Mouse (Mus musculus) layer of hippocampus, adult 2 months (tissue): ENCODE data around the gene Otop1. TPM values are rescaled to one million over a fixed set of nuclear protein-coding genes. Genes with fewer than 3 reads are reported as not detected.

ENCODE experiments used
- DNase-seq, 2 experiments: peaks; one replicate each; pipeline ENCODE4 v3.0.0; 2022; ENCODE audit warnings: low spot score in 2 of 2
- H3K27ac ChIP-seq: fragments of 200-600 bp; 2 replicates; pipeline ENCODE4 v1.8.1; 2022
- H3K4me3 ChIP-seq: fragments of 200-600 bp; 2 replicates; pipeline ENCODE4 v1.8.1; 2022; ENCODE audit warnings: mild to moderate bottlenecking
- CTCF ChIP-seq: fragments of 200-600 bp; conservative IDR thresholded peaks from 2 replicates; pipeline ENCODE4 v1.8.1; 2022; ENCODE audit warnings: antibody characterized with exemption, mild to moderate bottlenecking, moderate library complexity
- long read RNA-seq, 2 experiments: library from polyadenylated mRNA; stranded (forward); transcript quantifications; one replicate each; pipeline ENCODE4 v2.0.0; 2021; ENCODE audit warnings: borderline mapping rate in 2 of 2
- total RNA-seq, 2 experiments: library from RNA; stranded (reverse); gene quantifications; 2 replicates each; pipeline ENCODE4 v1.2.3; 2021

Otop1 gene
- under 1 TPM in 1 of 2 experiments, not detected in 1; 0.15 TPM for total RNA-seq
- long read RNA-seq, experiment 1, result 0 reads
- long read RNA-seq, experiment 2, result 0 reads

- DNase-seq, result no peak
- Histone ChIP-seq H3K4me3 (no peak within 1 kb of the TSS), H3K27ac (no peak within 1 kb of the TSS)
- TF ChIP-seq CTCF, result no peak
These were observed at the start of gene Otop1 for GRCm38 (mm10) chr5:38275771-38276170. Gene Otop1, plus strand, starts transcription at chr5:38275972.

DNA sequence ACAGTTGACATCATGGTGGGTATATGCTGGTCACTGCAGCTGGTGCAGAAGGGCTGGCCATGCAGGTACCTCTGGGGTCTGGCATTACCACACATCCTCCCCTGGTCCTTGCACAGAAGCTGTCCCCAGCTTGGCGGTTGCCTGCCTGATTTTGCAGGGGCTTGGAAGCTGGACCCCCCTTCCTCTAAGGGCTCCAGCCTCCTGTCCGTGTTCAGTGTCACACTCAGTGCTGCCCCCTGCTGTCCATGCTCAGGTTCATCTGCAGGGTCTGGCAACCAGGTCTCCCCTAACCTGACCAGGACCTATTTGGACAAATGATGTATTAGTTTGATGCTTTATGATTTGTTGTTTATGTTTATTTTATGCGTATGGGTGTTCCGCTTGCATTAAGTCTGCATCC, 40.4 kb upstream of the Otop1 start:
- DNase-seq, result peak in 1 of 2 experiments; percentile 66
- TF ChIP-seq CTCF, result peak; percentile 87

DNA sequence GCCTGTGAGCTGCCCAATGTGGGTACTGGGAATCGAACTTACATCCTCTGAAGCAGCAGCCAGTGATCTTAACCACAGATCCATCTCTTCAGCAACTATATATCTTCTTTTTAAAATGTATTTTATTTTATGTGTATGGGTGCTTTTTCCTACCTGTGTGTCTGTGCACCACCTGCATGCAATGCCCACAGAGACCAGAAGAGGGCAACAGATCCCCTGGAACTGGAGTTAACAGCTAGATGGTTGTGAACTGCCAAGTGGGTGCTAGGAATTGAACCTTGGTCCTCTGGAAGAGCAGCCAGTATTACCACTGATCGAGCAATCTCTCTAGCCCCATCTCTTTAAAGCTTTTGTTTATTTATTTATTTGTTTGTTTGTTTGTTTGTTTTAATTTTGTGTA, 39.1 kb upstream of the Otop1 start:
- TF ChIP-seq CTCF, result peak; percentile 53
- no peak for DNase-seq
- no peak overlapping the region for H3K27ac ChIP-seq

More for the DNA sequence above, 40.4 kb upstream of the Otop1 start:
- Histone ChIP-seq H3K27ac (no peak overlapping the region), H3K4me3 (no peak overlapping the region)

GRCm38 (mm10) chr5:38240727-38241472, 34.9 kb upstream of the Otop1 start:
- TF ChIP-seq CTCF, result no peak
- Histone ChIP-seq H3K4me3 (no peak overlapping the region), H3K27ac (no peak overlapping the region)
- DNase-seq, result no peak

More for the DNA sequence above, 39.1 kb upstream of the Otop1 start:
- H3K4me3 ChIP-seq, result no peak overlapping the region

DNA sequence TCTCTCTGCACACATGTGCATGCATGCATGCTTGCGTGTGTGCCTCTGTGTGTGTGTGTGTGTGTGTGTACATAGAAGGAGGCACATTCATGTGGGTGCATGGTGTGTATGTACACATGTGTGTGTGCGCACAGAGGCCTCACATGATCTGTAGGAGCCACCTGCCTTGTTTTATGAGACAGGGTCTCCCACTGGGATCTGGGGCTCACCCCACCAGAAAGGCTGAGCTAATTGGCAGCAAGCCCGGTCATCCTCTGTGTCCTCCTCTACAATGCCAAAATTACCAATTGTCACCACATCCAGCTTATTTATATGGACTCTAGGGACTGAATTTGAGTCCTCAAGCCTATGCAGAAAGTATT, 34.3 kb upstream of the Otop1 start:
- Histone ChIP-seq H3K27ac (no peak overlapping the region), H3K4me3 (no peak overlapping the region)
- no peak for TF ChIP-seq CTCF
- no peak for DNase-seq

- no peak overlapping the region for H3K4me3 ChIP-seq
- H3K27ac ChIP-seq, result no peak overlapping the region
- TF ChIP-seq CTCF, result no peak
- DNase-seq, result no peak
These were observed 33.8 kb upstream of the Otop1 start for GRCm38 (mm10) chr5:38241966-38242365.

DNA sequence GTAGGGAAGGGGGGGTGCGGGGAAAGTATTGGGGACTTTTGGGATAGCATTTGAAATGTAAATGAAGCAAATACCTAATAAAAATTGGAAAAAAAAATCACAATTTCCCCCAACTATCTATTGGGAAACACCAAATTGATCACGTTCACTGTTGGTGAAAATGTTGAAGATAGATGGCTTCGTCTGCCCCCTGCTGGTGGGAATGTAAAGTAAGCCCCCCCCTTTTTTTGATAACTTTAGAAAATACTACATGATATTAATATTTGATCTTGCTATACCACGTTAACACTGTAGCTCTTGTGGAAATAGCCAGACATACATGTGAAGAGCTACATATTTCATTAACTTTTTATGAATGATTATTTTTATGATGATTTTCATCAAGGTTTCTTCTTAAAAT, 20.6 kb upstream of the Otop1 start:
- peak; percentile 70 for TF ChIP-seq CTCF
- Histone ChIP-seq H3K27ac (no peak overlapping the region), H3K4me3 (no peak overlapping the region)
- DNase-seq, result no peak

- no peak overlapping the region for H3K27ac ChIP-seq
- DNase-seq, result no peak
- no peak overlapping the region for H3K4me3 ChIP-seq
- TF ChIP-seq CTCF, result no peak
These were observed 20.1 kb upstream of the Otop1 start for GRCm38 (mm10) chr5:38255644-38256043.

DNA sequence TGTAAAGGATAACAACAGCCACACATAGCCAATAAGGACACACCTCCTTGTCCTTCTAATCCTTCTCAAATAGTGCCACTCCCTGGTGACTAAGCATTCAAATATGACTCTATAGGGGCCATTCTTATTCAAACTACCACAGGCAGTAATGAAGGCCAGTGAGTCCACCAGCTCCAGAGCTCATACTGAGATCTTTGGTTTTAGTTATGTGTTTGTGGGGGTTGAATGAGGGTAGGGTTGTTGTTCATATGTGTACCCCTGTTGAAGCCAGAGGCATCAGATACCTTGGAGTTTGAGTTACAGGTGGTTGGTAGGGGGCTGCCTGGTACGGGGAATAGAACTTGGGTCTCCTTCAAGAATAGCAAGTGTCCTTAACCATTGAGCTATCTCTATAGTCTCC, 19.2 kb upstream of the Otop1 start:
- no peak for TF ChIP-seq CTCF
- no peak for DNase-seq
- Histone ChIP-seq H3K27ac (no peak overlapping the region), H3K4me3 (no peak overlapping the region)

DNA sequence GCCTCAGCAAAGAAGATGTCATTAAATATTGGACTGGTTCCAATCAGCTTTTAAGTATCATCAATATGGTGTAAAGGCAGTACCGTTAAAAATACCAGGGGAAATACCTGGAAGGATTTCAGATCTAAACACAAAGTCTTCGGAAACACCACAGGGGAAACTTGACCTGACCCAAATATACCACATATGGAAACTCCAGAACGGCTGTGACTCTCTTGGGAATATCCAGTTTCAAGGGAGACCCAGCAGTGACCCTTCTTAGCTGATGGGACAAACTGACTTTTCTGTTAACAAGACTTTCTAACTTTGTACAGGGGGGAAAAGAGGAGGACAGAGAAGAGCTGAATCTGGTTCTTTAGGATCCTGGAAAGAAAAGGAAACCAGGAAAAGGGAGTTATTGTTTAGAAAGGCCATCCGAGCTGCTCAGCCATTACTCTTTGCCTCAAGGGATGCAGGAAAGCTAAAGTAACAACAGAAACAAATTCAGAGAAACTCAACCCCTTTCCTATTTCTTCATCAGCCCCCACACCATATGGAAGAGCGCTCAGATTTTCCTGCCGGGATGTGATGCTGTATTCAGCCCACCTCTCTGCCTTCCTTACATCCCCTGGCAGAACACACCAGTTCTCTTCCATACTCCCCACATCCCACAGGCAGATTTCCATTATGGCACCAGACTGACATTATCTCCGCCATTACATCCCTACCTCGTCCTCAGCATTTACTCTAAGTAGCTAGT, 17.6 kb upstream of the Otop1 start:
- no peak for DNase-seq
- H3K27ac ChIP-seq, result no peak overlapping the region

GRCm38 (mm10) chr5:38258773-38259146, 17.0 kb upstream of the Otop1 start:
- DNase-seq, result no peak
- no peak for TF ChIP-seq CTCF
- Histone ChIP-seq H3K4me3 (no peak overlapping the region), H3K27ac (no peak overlapping the region)

More for the DNA sequence above, 17.6 kb upstream of the Otop1 start:
- no peak for TF ChIP-seq CTCF
- no peak overlapping the region for H3K4me3 ChIP-seq

- Histone ChIP-seq H3K4me3 (peak overlapping the region; percentile 99), H3K27ac (peak overlapping the region; percentile 94)
- DNase-seq, result peak in 1 of 2 experiments; percentile 25
- no peak for TF ChIP-seq CTCF
These were observed 16.2 kb upstream of the Otop1 start for GRCm38 (mm10) chr5:38259455-38260106.

- peak within 1 kb of the TSS; percentile 99 for H3K4me3 ChIP-seq
- H3K27ac ChIP-seq, result peak within 1 kb of the TSS; percentile 94
- peak; percentile 34 to 68 for DNase-seq
- no peak for TF ChIP-seq CTCF
These were observed 15.6 kb upstream of the Otop1 start, which contains the start of gene Tmem128 for GRCm38 (mm10) chr5:38260107-38260682. Gene Tmem128, plus strand, starts transcription at chr5:38260185.
